Mouse (Mus musculus) gastrocnemius, postnatal 4 days (tissue): Measurements from ENCODE around the gene Arhgdia. TPM values are rescaled to one million over a fixed set of nuclear protein-coding genes. Genes with fewer than 3 reads are reported as not detected.
A peak's percentile ranks its signal among the peaks of the same experiment; 100 is the strongest.
"Not testable (repeated sequence)": the region's sequence is repeated elsewhere in the genome, so short reads cannot be mapped to it uniquely, and the experiment has no call there.

Source experiments
- DNase-seq, 2 experiments: peaks; one replicate each; pipeline ENCODE4 v3.0.0; 2021 to 2022; ENCODE audit warnings: low spot score in 2 of 2, mixed read lengths in 2 of 2
- total RNA-seq, 2 experiments: library from RNA; stranded (reverse); gene quantifications; 2 replicates each; pipeline ENCODE4 v1.2.3; 2021

Gene Arhgdia
- total RNA-seq, 2 experiments from 2014 or later: 278 to 300 TPM

DNA sequence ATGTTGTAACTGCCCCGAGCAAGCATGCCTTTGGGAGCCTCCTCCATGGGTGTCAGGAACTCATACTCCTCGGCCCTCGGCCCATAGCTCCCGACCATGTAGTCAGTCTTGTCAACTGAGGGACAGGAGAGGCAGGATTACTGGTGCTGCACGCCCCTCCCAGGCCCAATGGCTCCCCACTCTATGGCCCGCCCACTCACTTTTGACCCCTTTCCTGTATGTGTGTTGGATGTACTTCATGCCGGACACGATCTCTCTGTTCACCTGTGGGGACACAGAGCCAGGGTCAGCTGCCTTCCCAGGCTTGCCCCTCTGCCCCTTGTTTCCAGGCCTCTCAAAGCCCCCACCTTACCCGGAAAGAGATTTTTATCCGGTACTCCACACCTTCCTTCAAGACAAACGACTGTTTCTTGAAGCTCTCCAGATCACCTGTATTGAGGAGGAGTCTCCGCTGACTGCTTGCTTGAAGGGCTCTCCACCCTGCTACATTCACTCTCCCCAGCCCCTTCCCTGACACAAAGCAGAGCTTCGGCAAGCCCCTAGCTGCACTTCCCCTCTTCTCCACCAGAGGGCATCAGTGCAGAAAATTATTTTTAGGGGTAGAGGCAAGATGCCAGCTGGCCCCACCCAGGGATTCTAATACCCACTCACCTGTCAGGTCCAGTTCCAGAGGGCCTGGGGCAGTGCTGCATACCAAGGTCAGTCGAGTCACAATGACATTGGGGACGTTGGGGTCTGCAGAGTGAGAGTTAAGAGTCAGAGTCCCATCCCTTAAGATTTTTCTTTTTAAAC, 1.9 kb downstream of the Arhgdia start:
- DNase-seq: peak; percentile 56 to 74

DNA sequence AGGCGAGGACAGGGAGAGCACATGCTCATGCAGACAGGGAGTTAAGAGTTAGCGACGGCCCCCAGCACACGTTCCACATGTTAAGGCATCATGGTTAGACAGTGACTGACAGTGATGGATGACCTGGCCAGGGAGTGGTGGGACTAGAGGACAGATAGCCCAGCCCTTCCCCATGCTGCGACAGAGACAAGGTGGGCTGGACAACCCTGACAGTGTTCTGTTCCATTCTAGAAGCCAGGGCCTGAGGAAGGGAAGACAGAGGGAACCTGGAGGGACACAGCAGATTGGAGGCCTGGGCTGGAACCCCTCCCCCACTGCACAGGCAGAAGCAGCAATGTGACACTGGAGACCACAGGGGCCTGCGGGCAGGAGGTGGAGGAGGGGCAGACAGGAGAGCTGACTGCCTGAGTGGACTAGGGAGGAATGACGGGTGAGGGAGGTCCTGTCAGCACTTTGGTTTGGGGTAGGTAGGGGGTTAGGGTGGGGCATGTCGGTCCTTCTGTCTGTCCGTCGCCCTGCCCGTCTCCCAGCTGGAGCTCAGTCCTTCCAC, 2.7 kb downstream of the Arhgdia start:
- DNase-seq: no peak

DNA sequence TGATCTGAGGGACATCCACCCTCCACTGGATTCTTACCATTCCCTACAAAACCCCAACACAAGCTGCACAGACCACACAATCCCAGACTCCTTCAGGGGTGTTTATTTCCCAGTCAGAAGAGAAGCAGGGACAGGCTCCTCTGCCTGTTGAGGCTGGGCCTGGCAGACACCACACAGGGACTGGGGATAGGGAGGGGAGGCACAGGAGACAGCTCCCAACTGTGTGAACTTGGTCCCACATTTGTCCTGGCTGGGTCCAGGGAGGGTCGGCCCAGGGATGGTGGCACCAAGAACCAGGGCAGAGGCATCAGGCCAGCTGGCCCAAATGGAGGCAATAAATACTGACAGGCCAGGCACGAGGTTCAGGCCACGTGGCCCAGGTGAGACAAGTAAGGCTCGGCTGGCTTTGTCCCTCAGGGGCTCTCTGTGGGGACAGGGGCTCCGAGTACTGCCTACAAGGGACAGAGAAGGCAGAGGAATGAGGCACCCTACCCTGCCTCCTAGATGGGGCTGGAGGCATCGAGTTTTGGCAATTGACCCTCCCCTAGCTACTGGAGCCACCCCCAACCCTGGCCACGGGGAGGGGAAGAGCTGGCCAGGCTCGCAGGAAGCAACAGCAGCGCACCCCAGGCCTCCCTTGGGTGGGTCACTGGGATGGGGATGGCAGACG, 3.3 kb downstream of the Arhgdia start:
- DNase-seq: no peak

DNA sequence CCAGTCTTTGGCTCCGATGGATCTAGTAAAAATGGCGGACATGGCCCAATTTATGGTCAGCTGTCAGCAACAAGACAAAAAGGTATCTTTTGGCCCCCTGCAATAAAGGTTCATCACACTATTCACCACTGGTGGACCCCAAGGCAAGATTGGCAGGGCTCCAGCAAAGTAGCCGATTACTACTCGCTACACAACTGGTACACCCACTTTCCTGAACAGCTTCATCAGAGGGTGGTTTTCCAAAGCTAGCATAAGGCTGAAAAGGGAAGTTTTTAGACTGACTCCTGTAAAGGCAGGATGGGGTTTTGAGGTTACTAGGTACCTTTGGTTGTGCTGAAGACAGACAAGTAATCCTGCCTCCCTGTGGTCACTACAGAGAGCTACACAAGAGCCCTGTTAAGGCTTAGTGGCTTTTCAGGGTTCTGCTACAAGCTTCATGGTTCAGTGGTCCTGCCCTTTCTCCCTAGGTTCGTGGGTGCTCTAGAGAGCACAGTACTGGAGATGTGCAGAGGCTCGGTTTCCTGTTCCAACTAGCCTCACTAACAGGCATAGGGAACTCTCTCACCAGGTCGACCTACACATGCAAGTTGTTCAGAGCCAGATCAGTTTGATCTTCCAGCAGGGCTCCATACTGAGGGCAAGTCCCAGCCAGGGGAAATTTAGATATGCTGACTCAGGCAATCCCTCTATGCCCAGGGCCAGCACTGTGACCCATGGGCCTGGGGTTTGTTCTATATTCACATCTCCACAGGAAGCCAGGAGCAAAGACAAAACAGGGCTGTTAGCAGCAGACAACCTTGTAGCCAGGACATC, 4.0 kb downstream of the Arhgdia start:
- DNase-seq: peak in 1 of 2 experiments; percentile 31

DNA sequence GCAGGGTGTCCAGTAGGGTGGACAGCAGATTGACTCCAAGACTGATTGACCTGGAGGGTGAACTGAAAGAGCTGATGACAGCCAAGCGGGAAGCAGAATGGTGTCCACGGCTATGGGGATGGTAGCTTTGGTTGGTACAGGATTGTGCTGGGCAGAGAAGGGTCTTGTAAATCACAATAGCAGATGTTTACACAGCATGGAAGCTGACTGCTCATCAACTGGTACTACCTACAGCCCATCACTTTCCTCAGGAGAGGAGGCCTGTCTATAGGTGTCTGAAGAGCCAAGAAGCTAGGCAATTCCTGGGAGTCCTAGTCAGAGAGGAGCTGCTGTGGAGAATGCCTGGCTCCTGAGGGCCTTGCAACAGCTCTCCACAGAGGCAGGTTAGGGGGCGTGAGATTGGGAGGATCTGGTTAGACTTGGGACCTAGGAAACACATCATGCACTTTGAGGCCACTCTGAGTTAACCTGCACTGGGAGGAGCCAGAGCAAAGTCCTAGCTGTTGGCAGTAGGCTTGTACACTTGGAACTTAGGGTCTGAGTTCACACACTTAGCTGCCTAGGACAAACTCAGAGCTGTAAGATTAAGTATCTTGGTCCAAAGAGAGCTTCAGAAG, 5.0 kb downstream of the Arhgdia start:
- DNase-seq: no peak

DNA sequence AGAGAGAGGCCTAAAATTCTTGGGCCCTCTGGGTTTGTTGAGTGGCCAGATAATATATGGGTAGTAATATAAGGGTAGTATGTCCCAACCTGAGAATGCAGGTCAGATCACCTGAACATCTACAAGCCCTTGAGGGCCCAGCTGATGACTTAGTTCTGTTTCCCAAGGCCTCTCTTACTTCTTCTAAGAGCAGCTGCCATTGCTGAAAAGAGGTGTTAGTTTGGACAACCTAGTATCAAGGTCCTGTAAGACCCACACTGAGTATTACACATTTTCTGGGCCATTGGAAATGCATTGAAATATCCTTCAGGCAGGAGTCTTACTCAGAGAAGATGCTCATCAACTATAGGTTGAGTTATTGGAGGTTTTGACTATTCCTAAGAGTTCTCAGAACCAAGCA, 5.5 kb downstream of the Arhgdia start:
- no peak for DNase-seq

DNA sequence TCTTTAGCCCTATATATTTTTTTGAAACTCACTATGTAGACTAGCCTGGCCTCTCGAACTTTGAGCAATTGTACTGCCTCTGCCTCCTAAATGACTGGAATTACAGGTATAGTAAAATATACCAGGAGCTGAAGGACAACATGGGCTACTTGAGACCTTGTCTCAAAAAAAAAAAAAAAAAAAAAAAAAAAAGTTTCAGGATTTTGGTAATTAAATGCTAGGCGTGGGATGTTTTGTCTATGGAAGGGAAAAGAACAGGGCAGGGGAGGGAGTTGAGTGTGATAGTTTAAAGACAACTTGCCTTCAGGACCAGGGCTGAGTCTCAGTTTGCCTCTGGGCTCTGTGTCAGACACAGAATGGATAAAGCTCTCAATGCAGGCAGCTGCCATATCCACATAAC, 6.4 kb downstream of the Arhgdia start:
- DNase-seq: no peak

DNA sequence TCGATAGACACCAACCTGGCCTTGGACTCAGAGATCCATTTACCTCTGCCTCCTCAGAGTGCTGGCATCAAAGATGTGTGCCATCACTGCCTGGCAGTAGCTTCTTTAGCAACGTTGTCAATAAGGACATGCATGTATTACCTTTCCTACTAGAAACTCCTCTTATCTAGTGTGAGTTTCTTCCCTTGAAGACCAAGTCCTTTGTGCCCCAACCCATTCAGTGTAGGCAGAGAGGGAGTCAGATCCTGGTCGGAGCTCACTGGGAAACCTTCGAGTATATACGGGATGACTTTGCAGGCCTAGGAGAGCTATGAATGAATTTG, 7.2 kb downstream of the Arhgdia start:
- DNase-seq: no peak

DNA sequence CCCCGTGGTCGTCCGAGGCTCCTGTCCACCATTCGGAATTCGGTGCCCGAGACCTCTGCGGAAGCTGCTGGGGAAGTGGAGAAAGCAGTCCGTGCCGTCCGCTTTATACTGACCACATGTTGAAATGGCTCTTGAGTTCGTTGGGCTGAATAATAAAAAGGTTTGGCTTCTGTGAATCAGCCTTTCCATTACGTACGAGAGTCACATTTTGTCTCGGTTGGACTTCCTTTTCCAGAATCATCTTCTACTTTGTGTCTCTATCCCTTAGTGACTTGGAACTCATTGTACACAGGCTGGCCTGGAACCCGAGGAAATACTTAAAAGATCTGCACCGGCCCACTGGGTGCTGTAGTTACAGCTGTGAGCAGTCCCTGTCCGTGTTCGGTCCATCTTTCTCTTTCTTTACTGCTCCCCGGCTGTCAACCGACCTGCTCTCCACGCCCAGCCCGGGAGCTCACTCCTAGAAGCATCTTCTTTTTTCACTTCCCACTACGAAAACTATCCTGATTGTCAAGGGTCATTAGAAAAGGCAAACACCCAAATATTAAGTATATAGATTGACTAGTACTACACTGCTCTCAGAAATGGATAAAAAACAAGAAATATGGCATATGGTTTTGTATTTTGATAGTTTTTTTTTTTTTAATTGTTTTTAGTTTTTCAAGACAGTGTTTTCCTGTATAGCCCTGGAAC, 7.7 kb downstream of the Arhgdia start:
- no peak for DNase-seq

DNA sequence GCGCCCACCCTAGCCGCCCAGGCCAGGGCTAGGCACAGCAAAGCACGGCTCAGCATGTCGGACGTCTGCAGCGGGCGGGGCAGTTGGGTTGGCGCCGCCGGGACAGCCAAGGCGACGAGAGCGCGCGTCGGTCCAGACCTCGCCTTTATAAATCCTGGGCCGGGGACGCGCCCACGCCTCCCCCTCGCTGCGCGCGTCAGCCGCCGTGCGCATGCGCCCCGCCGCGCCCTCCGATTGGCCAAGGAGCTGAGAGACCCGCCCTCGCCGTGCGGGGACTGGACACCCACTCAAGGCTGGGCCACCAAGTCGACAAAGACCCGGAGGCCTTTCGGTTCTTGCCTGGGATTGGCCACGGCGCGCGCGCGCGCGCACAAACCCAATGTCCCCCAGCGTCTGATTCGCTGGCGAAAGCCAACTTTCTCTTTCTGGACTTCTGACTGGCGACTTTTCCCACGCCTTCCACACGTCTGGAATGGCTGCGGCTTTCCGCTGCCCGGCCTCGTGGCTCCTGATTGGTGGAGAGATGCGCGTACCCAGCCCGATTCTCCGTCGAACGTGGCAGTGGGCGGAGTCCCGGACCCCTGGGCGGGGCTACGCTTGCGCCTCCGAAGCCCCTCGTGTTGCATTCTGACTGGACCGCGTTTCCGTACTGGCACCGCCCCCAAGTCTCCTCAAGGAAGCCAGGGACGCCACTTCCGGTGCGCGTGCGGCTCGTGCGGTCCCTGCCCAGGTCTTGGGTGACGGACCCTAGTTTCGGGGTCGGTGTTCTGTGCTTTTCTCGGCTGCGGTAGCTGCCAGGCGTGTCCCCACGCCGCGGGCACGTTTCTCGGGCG, 8.5 kb downstream of the Arhgdia start, which contains the start of gene P4hb:
Gene P4hb, minus strand, starts transcription at position 502 of the 833 bp plus-strand sequence.
- DNase-seq: peak; percentile 99 to 100

DNA sequence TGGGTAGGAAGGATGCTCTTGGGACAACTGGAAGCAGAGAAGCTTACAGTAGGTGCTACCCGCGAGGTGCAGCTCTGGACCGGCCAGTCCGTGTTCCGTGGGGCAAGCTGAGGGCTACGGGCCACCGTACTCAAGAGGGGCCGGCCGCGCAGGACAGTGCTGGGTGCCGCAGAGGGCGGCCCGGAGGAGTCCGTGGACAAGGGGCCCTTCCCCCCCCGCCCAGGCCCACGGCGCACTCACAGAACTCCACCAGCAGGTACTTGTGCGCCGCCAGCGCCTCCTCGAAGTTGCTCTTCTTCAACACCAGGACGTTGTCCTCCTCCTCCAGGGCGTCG, 9.0 kb downstream of the Arhgdia start:
- DNase-seq: no peak

DNA sequence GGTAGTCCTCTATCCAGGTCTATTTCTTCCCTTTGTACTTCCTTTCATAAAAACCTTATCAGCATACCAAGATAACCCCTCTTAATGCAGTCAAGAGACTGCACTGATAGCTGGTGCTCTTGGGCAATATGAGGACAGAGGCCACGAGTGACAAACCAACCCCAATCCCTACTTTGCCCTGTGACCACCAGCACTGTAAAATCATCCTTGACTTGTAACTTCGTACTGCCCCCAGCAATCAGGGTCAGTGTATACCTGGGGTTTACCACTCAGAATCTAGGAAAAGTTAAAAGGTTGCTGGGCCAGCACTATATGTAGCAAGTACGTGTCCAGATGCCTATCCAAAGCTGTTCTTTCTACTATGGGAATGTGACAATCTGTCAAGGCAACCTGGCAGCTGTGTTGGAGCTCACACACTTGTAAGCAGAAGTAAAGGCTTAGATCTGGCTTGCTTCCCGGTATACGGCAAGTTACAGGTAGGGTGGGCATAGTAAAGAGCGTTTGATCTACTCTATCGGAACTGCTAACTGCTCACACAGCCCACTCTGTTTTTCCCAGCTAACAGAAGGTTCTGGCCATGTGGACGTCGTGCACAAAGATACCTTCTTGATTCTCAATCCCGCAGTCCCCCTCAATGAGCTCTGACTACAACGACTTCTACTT, 9.5 kb downstream of the Arhgdia start:
- DNase-seq: no peak

DNA sequence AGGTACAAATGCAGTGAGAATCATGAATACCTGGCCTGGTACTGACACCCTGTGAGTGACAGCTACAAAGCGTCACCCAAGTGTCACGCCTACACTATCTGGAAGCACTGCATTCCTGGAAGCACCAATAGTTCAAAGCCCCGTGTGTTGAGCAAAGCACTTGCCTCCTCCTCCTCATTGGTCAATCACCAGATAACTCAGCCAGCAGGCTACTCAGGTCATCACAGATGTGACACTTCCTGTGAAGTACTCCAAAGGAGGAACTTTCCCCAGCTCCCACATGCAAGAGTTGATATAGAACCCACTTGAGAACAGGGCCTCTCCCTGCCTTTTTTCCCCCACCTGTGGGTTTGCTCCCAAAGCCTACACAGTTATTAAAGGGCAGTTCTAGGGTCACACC, 10.3 kb downstream of the Arhgdia start:
- no peak for DNase-seq

DNA sequence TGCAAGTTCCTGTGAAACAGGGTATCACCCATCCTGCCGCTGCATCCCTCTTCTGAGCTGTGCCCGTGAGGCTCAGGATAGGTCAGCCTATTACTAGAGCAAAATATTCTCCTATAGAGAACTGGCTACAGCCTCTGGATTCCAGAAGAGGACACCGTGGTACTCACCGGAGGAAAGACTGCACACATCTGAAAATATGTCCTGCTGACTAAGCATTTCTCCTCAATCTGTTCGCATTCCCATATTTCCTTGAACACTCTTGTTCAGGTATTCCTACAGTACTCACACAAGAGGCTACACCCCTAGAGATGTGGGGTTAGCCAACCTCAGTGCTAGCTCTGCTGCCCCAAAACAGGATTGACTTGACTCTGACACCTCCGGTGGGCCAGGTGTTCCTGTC, 13.1 kb downstream of the Arhgdia start:
- no peak for DNase-seq

DNA sequence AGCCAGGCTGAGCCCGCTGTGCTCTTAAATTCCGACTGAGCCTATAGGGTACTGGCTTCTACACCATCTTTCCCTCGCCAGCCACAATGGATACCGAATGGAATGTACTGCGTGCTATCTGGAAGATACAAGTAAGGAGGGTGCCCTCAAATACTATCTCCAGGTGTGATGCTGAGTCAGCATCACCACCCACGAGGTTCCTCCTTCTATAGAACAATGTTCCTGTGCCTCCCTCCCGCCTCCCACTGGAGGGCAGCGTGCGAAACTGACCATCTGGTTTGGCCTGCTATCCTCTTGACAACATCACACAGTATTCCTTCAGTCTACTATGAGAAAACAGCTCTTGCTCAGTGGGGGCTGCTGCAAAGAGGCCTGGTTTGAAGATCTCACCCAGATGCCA, 16.3 kb downstream of the Arhgdia start:
- DNase-seq: no peak

DNA sequence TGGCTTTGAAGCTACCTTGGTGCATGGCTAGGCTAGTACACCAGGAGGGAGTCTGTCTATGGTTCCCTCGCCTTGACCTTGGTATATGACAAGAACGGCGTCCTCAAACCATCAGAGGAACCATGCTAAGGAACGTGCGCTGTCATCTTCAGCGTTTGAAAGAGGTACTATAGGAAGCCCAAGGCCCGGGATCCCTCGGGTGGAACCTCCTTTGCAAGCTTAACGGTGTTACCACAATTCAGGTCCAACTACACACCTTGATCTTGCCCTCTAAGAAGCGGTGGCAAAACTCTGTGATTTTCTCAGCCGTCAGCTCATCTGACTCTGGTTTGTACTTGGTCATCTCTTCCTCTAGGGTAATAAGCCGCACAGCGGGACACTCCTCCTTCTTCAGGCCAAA, 18.5 kb downstream of the Arhgdia start:
- no peak for DNase-seq

DNA sequence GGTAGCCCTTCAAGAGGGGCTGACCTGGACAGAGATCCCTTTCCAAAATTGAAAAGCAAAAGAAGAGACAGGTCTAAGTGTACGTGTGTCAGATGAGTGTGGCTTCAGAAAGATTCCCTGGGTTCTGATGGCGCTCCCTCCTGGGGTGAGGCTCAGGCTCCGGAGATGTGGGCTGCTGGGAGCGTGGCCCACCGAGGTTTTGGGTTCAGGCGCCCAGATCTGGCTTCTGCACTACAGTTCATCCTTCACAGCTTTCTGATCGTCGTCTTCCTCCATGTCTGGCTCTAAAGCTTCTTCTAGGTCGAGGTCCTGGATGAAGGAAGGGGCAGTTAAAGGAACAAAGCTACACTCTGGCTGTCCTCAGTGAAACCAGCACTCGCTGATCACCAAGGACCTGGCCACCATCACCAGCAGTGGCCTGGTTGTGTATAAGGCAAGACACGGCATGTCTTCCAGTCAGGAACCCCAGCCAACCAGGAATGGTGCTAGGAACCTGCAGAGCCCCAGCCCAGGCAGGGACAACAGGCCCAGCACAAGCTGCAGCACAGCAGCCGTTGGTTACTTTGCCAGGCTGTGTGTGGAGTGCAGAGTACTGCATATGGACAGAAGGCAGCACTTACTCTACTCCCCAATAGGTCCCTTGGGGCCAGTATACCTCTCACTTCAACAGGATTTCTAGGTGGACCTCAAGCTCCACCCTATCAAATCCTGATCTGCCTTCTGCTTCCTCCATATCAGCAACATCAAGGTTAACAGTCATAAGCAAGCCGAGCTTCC, 20.3 kb downstream of the Arhgdia start:
- DNase-seq: no peak

DNA sequence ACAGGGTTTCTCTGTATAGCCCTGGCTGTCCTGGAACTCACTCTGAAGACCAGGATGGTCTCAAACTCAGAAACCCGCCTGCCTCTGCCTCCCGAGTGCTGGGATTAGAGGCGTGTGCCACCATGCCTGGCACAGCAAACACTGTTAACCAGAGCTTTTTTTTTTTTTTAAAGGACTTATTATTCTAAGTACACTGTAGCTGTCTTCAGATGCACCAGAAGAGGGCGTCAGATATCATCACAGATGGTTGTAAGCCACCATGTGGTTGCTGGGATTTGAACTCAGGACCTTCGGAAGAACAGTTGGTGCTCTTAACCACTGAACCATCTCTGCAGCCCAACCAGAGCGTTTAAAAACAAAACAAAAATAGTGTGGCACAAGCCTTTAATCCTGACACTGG, 22.6 kb downstream of the Arhgdia start:
- DNase-seq: not testable (repeated sequence)

DNA sequence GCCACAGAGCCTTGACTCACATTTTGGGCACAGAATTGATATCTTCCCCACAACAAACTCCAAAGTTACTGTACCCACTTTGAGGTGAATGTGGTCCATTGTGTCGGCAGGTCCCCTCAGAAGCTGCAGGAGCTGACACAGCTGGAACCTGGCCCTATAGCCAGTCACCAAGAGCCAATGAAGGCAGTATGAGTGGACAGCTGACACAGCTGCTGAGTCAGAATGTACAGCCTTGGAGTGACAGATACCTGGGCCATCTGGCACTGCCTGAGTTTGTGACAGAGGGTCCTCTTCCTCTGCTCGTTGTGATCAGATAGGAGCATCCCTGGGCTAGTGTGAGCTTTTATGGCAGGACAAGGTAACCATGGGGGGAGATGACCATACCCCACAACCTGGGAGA, 26.2 kb downstream of the Arhgdia start:
- no peak for DNase-seq
